Mouse (Mus musculus) MEL (cell line): ENCODE measurements around the gene Pla2g6. TPM values are rescaled to one million over a fixed set of nuclear protein-coding genes. Genes with fewer than 3 reads are reported as not detected.

Experiments
- DNase-seq: peaks from one replicate; pipeline ENCODE4 v3.0.0; 2011; ENCODE audit warnings: low read depth, low spot score
- H3K27ac ChIP-seq: 2 replicates; pipeline ENCODE4 v1.5.1; 2012; ENCODE audit warnings: low read depth, mild to moderate bottlenecking, control low read depth, low read length, moderate library complexity; ENCODE audit not compliant: control insufficient read depth
- H3K27me3 ChIP-seq, 2 experiments: fragments of 150-350 bp in 1 of 2; sonication (generic) in 1 of 2; 2 replicates each; pipeline ENCODE4 v1.6.1; 2012; ENCODE audit warnings: low read length in 2 of 2, mild to moderate bottlenecking in 2 of 2, improper control_type of control experiment in 1 of 2, moderate library complexity in 1 of 2; ENCODE audit not compliant: insufficient read depth in 2 of 2, control insufficient read depth in 1 of 2
- H3K36me3 ChIP-seq, 2 experiments: 2 replicates each; pipeline ENCODE4 v1.6.1; 2012 to 2014; ENCODE audit warnings: low read length in 2 of 2, improper control_type of control experiment in 1 of 2, inconsistent platforms in 1 of 2, mild to moderate bottlenecking in 1 of 2; ENCODE audit not compliant: insufficient read depth in 2 of 2, control insufficient read depth in 1 of 2
- H3K4me1 ChIP-seq, 2 experiments: fragments of 150-350 bp in 1 of 2; sonication (generic) in 1 of 2; 2 replicates each; pipeline ENCODE4 v1.6.1; 2012; ENCODE audit warnings: low read length in 2 of 2, improper control_type of control experiment in 1 of 2, mild to moderate bottlenecking in 1 of 2; ENCODE audit not compliant: insufficient read depth in 2 of 2, control insufficient read depth in 1 of 2
- H3K4me3 ChIP-seq, 2 experiments: fragments of 150-350 bp in 1 of 2; sonication (generic) in 1 of 2; 2 replicates each; pipeline ENCODE4 v1.5.1; 2012; ENCODE audit warnings: low read depth in 2 of 2, low read length in 2 of 2, mild to moderate bottlenecking in 2 of 2, moderate library complexity in 2 of 2, control low read depth in 1 of 2, improper control_type of control experiment in 1 of 2; ENCODE audit not compliant: control insufficient read depth in 1 of 2, insufficient read depth in 1 of 2
- H3K79me2 ChIP-seq: 2 replicates; pipeline ENCODE4 v1.6.1; 2012; ENCODE audit warnings: mild to moderate bottlenecking, low read length, moderate library complexity; ENCODE audit not compliant: control insufficient read depth, poor library complexity, insufficient read depth
- H3K9ac ChIP-seq: 2 replicates; pipeline ENCODE4 v1.6.1; 2012; ENCODE audit warnings: low read depth, mild to moderate bottlenecking, control low read depth, low read length, moderate library complexity; ENCODE audit not compliant: control insufficient read depth, poor library complexity, severe bottlenecking
- H3K9me3 ChIP-seq: fragments of 150-350 bp; sonication (generic); replicated peaks from 2 replicates; pipeline ENCODE4 v1.6.1; 2012; ENCODE audit warnings: mild to moderate bottlenecking, low read length, improper control_type of control experiment, moderate library complexity; ENCODE audit not compliant: insufficient read depth
- CTCF ChIP-seq, 3 experiments: IDR thresholded peaks in 2 of 3; conservative IDR thresholded peaks in 1 of 3; 2 replicates each; pipeline ENCODE4 v1.5.1; 2011 to 2012; ENCODE audit warnings: low read length in 3 of 3, low read depth in 2 of 3, mild to moderate bottlenecking in 2 of 3, improper control_type of control experiment in 1 of 3, inconsistent platforms in 1 of 3, mixed read lengths in 1 of 3, moderate library complexity in 1 of 3; ENCODE audit not compliant: control insufficient read depth in 1 of 3, insufficient read depth in 1 of 3, poor library complexity in 1 of 3, severe bottlenecking in 1 of 3
- ELF1 ChIP-seq: IDR thresholded peaks from 2 replicates; pipeline ENCODE4 v1.6.1; 2014; ENCODE audit warnings: low read depth, mild to moderate bottlenecking, inconsistent platforms, low read length, improper control_type of control experiment, moderate library complexity
- GABPA ChIP-seq: IDR thresholded peaks from 2 replicates; pipeline ENCODE4 v1.6.1; 2012; ENCODE audit warnings: low read depth, mild to moderate bottlenecking, inconsistent platforms, low read length, improper control_type of control experiment, moderate library complexity
- GATA1 ChIP-seq: IDR thresholded peaks from 2 replicates; pipeline ENCODE4 v1.6.1; 2011; ENCODE audit warnings: low read depth, low read length, improper control_type of control experiment
- HCFC1 ChIP-seq: IDR thresholded peaks from 2 replicates; pipeline ENCODE4 v1.6.1; 2012; ENCODE audit warnings: low read depth, mild to moderate bottlenecking, inconsistent platforms, low read length, improper control_type of control experiment, moderate library complexity
- JUND ChIP-seq: IDR thresholded peaks from 2 replicates; pipeline ENCODE4 v1.6.1; 2011; ENCODE audit warnings: low read depth, mild to moderate bottlenecking, improper control_type of control experiment, low read length
- KAT2A ChIP-seq: conservative IDR thresholded peaks from 2 replicates; pipeline ENCODE4 v1.6.1; 2012; ENCODE audit warnings: low read depth, low read length, improper control_type of control experiment, inconsistent platforms
- MAX ChIP-seq: IDR thresholded peaks from 2 replicates; pipeline ENCODE4 v1.6.1; 2011; ENCODE audit warnings: low read length, improper control_type of control experiment
- MAZ ChIP-seq: IDR thresholded peaks from 2 replicates; pipeline ENCODE4 v1.6.1; 2012; ENCODE audit warnings: low read depth, mild to moderate bottlenecking, inconsistent platforms, low read length, improper control_type of control experiment
- MEF2A ChIP-seq: IDR thresholded peaks from 2 replicates; pipeline ENCODE4 v1.6.1; 2014; ENCODE audit warnings: low read depth, mild to moderate bottlenecking, inconsistent platforms, low read length, improper control_type of control experiment; ENCODE audit not compliant: poor library complexity, insufficient replicate concordance, severe bottlenecking; ENCODE audit errors: extremely low read depth
- MXI1 ChIP-seq: IDR thresholded peaks from 2 replicates; pipeline ENCODE4 v1.6.1; 2011; ENCODE audit warnings: mild to moderate bottlenecking, low read depth, low read length, improper control_type of control experiment
- MYC ChIP-seq: IDR thresholded peaks from 2 replicates; pipeline ENCODE4 v1.6.1; 2011; ENCODE audit warnings: low read depth, mild to moderate bottlenecking, low read length, improper control_type of control experiment, moderate library complexity
- NELFE ChIP-seq: IDR thresholded peaks from 2 replicates; pipeline ENCODE4 v1.6.1; 2011; ENCODE audit warnings: low read depth, low read length, improper control_type of control experiment
- POLR2A ChIP-seq, 2 experiments: IDR thresholded peaks; 2 replicates each; pipeline ENCODE4 v1.6.1; 2011 to 2012; ENCODE audit warnings: low read length in 2 of 2, mild to moderate bottlenecking in 2 of 2, control low read depth in 1 of 2, improper control_type of control experiment in 1 of 2, low read depth in 1 of 2, moderate library complexity in 1 of 2; ENCODE audit not compliant: control insufficient read depth in 1 of 2, insufficient read depth in 1 of 2, poor library complexity in 1 of 2
- POLR2AphosphoS2 ChIP-seq: IDR thresholded peaks from 2 replicates; pipeline ENCODE4 v1.6.1; 2011; ENCODE audit warnings: low read length, improper control_type of control experiment
- POLR2AphosphoS5 ChIP-seq: IDR thresholded peaks from 2 replicates; pipeline ENCODE4 v1.6.1; 2012; ENCODE audit warnings: low read depth, borderline replicate concordance, mild to moderate bottlenecking, inconsistent platforms, low read length, moderate library complexity, mixed read lengths
- RAD21 ChIP-seq: IDR thresholded peaks from 2 replicates; pipeline ENCODE4 v1.6.1; 2011; ENCODE audit warnings: mild to moderate bottlenecking, low read depth, low read length, improper control_type of control experiment
- SIN3A ChIP-seq: IDR thresholded peaks from 2 replicates; pipeline ENCODE4 v1.6.1; 2012; ENCODE audit warnings: low read length, improper control_type of control experiment, inconsistent platforms
- SMC3 ChIP-seq: IDR thresholded peaks from 2 replicates; pipeline ENCODE4 v1.6.1; 2011; ENCODE audit warnings: low read depth, low read length, improper control_type of control experiment
- TBP ChIP-seq: IDR thresholded peaks from 2 replicates; pipeline ENCODE4 v1.8.0; 2011; ENCODE audit warnings: low read depth, low read length, improper control_type of control experiment
- TCF12 ChIP-seq: IDR thresholded peaks from 2 replicates; pipeline ENCODE4 v1.6.1; 2014; ENCODE audit warnings: low read depth, mild to moderate bottlenecking, inconsistent platforms, low read length, improper control_type of control experiment, moderate library complexity
- USF1 ChIP-seq: IDR thresholded peaks from 2 replicates; pipeline ENCODE4 v1.6.1; 2014; ENCODE audit warnings: low read depth, mild to moderate bottlenecking, inconsistent platforms, low read length, improper control_type of control experiment, moderate library complexity
- ZC3H11A ChIP-seq: IDR thresholded peaks from 2 replicates; pipeline ENCODE4 v1.6.1; 2012; ENCODE audit warnings: low read depth, mild to moderate bottlenecking, inconsistent platforms, low read length, improper control_type of control experiment
- polyA plus RNA-seq, 2 experiments: library from polyadenylated mRNA; stranded (reverse) in 1 of 2; unstranded in 1 of 2; fragments of >175 nt in 1 of 2; fragments of >200 nt in 1 of 2; gene quantifications; 2 replicates each; pipeline versions ENCODE4 v1.2.1 to v1.2.4; 2012; ENCODE audit warnings: low replicate concordance in 2 of 2, low read depth in 1 of 2; ENCODE audit not compliant: insufficient read length in 2 of 2, insufficient read depth in 1 of 2, missing spikeins in 1 of 2
- total RNA-seq: library from RNA; depleted of rRNA; stranded (reverse); fragments of 300-350 nt; gene quantifications from 2 replicates; pipeline ENCODE4 v1.2.3, GENCODE M21; 2012

Gene Pla2g6
- total and polyA plus RNA-seq, 3 experiments: 11.8 to 24.7 TPM; not detected in 1

GRCm38 (mm10) chr15:79243234-79244042 lies 84.8 kb downstream of the Pla2g6 start:
- no peak overlapping the region for H3K9ac ChIP-seq
- peaks cover 0 to 2% of the 10 kb centered on the region in 2 experiments; a peak in 1 of 4 replicates for H3K36me3 ChIP-seq
- DNase-seq: peak; percentile 95
- H3K4me3 ChIP-seq: no peak overlapping the region
- H3K4me1 ChIP-seq: no peaks in the 10 kb centered on the region
- TF ChIP-seq CTCF (IDR thresholded peaks at IDR 0.05 in 2 of 3, conservative IDR thresholded peaks at IDR 0.05 in 1 of 3; ENCODE audit: control insufficient read depth in 1 of 3, insufficient read depth in 1 of 3, low read depth in 2 of 3, low read length in 3 of 3, poor library complexity in 1 of 3, severe bottlenecking in 1 of 3) (peak; percentile 97 to 100 (median 99)), TCF12 (no peak), ZC3H11A (peak; percentile 87), POLR2AphosphoS2 (no peak), MYC (peak; percentile 96), GABPA (no peak), POLR2AphosphoS5 (no peak), JUND (no peak), RAD21 (peak; percentile 89), SMC3 (peak; percentile 95), TBP (no peak), NELFE (no peak), SIN3A (peak; percentile 73), HCFC1 (peak; percentile 50), KAT2A (no peak), ELF1 (peak; percentile 46; the same call in 1 of the 2 replicates), MAZ (0 out of 2 replicates have a peak, but pooled peaks have one; percentile 46), POLR2A (IDR thresholded peaks at IDR 0.05; ENCODE audit: control insufficient read depth in 1 of 2, insufficient read depth in 1 of 2, low read depth in 1 of 2, low read length in 2 of 2, poor library complexity in 1 of 2) (peak in 1 of 2 experiments; percentile 32; a peak in 1 of 4 replicates), MAX (peak; percentile 73), USF1 (no peak), GATA1 (no peak), MEF2A (no peak), MXI1 (peak; percentile 67; the same call in 1 of the 2 replicates)
- no peaks in the 10 kb centered on the region for H3K79me2 ChIP-seq
- H3K9me3 ChIP-seq: no peaks in the 10 kb centered on the region
- no peak overlapping the region for H3K27ac ChIP-seq
- no peaks in the 10 kb centered on the region for H3K27me3 ChIP-seq
